Mouse (Mus musculus) liver, embryonic 14.5 days (tissue): Measurements from ENCODE around the gene Rock2.

ENCODE experiments used
- CTCF ChIP-seq: IDR thresholded peaks from 2 replicates; pipeline ENCODE4 v1.5.1; 2016; ENCODE audit warnings: antibody characterized with exemption, low read depth, control low read depth
- EP300 ChIP-seq: IDR thresholded peaks from 2 replicates; pipeline ENCODE4 v1.6.1; 2016; ENCODE audit warnings: antibody characterized with exemption, low read depth

- no peak for TF ChIP-seq EP300
- no peak for TF ChIP-seq CTCF
Measured at GRCm38 (mm10) chr12:16856306-16856679, 38.4 kb upstream of the Rock2 start.
